In genomic region chr11:116117241-116117640, GRCm38 (mm10) we compare ENCODE assay signal across 12 mouse cellular contexts. TPM values are rescaled to one million over a fixed set of nuclear protein-coding genes. Genes with fewer than 3 reads are reported as not detected.
DNase-seq lines count a peak whose midpoint lies in the region; ATAC-seq and TF ChIP-seq lines count a peak whose summit lies in the region.
"Had no signal": no experiment of that assay in that cellular context is flagged by ENCODE, and none has a peak within 500 bp of the region (broad histone marks: within the 10 kb centered on the region; RNA-seq: fewer than 3 reads in every experiment).

No protein-coding gene starts in this region.

- peaks cover 15% of the 10 kb centered on the region for H3K36me3 ChIP-seq in heart, embryonic 13.5 days
- no peaks in the 10 kb centered on the region for H3K36me3 ChIP-seq in embryonic facial prominence, embryonic 14.5 days (ENCODE audit: control insufficient read depth, insufficient read depth, low read length)
- no peaks in the 10 kb centered on the region for H3K36me3 ChIP-seq in limb, embryonic 14.5 days (ENCODE audit: control insufficient read depth, insufficient read depth, low read length)
- no peaks in the 10 kb centered on the region for H3K36me3 ChIP-seq in lung, postnatal 0 days (ENCODE audit: insufficient read depth, low read length)
- H3K36me3 ChIP-seq: G1E had no signal

- H3K9me3 ChIP-seq in heart, embryonic 13.5 days: 0 out of 2 replicates have a peak, but pooled peaks cover 3% of the 10 kb centered on the region
- H3K9me3 ChIP-seq in embryonic facial prominence, embryonic 14.5 days (ENCODE audit: control insufficient read depth, low read length): 0 out of 2 replicates have a peak, but pooled peaks cover 2% of the 10 kb centered on the region
- no peaks in the 10 kb centered on the region for H3K9me3 ChIP-seq in limb, embryonic 14.5 days (ENCODE audit: control insufficient read depth, low read length)
- no peaks in the 10 kb centered on the region for H3K9me3 ChIP-seq in lung, postnatal 0 days (ENCODE audit: low read length)
- H3K9me3 ChIP-seq: G1E had no signal

- DNase-seq in heart, postnatal 14 days: no peak
- peak; percentile 86 for DNase-seq in NIH3T3 (ENCODE audit: low read depth)
- DNase-seq in embryonic facial prominence, embryonic 14.5 days (ENCODE audit: low spot score): peak; percentile 68
- no peak for DNase-seq in limb, embryonic 14.5 days (ENCODE audit: low spot score)
- no peak for DNase-seq in lung, postnatal 0 days (ENCODE audit: low spot score)
- DNase-seq: adrenal gland, postnatal 10 days had no signal

- ATAC-seq in heart, embryonic 13.5 days (ENCODE audit: extremely low read depth, insufficient number of reproducible peaks, low FRiP score, low TSS enrichment): no peak
- ATAC-seq in embryonic facial prominence, embryonic 14.5 days (ENCODE audit: low read depth): peak; percentile 86
- ATAC-seq in limb, embryonic 14.5 days (ENCODE audit: low FRiP score, low read depth): 0 out of 2 replicates have a peak, but pooled peaks have one; percentile 70
- no peak for ATAC-seq in frontal cortex, adult (ENCODE audit: low TSS enrichment)
- no peak for ATAC-seq in lung, postnatal 0 days

- no peak for TF ChIP-seq CTCF in lung, postnatal 0 days (IDR thresholded peaks at IDR 0.05)

- H3K4me3 ChIP-seq in heart, embryonic 13.5 days: no peak overlapping the region
- H3K4me3 ChIP-seq in embryonic facial prominence, embryonic 14.5 days (ENCODE audit: low read depth, low read length): no peak overlapping the region
- H3K4me3 ChIP-seq in limb, embryonic 14.5 days (replicated peaks; ENCODE audit: low read length): no peak overlapping the region
- H3K4me3 ChIP-seq in lung, postnatal 0 days (ENCODE audit: low read depth, low read length): no peak overlapping the region
- H3K4me3 ChIP-seq: erythroblast, embryonic 14.5 days had no signal

- no peak overlapping the region for H3K9ac ChIP-seq in heart, embryonic 13.5 days
- no peak overlapping the region for H3K9ac ChIP-seq in embryonic facial prominence, embryonic 14.5 days (ENCODE audit: low read depth, low read length)
- no peak overlapping the region for H3K9ac ChIP-seq in limb, embryonic 14.5 days (ENCODE audit: low read depth, low read length, severe bottlenecking)
- no peak overlapping the region for H3K9ac ChIP-seq in lung, postnatal 0 days (replicated peaks; ENCODE audit: low read depth)

- TF ChIP-seq EP300 in lung, postnatal 0 days (IDR thresholded peaks at IDR 0.05): no peak

- H3K4me2 ChIP-seq in heart, embryonic 13.5 days: no peak overlapping the region
- H3K4me2 ChIP-seq in embryonic facial prominence, embryonic 14.5 days (ENCODE audit: low read depth, low read length): no peak overlapping the region
- no peak overlapping the region for H3K4me2 ChIP-seq in limb, embryonic 14.5 days (replicated peaks; ENCODE audit: low read depth, low read length, severe bottlenecking)
- H3K4me2 ChIP-seq in lung, postnatal 0 days (replicated peaks; ENCODE audit: low read depth, low read length): no peak overlapping the region

- no peaks in the 10 kb centered on the region for H3K4me1 ChIP-seq in heart, embryonic 13.5 days
- H3K4me1 ChIP-seq in embryonic facial prominence, embryonic 14.5 days (ENCODE audit: control insufficient read depth, insufficient read depth, low read length): no peaks in the 10 kb centered on the region
- no peaks in the 10 kb centered on the region for H3K4me1 ChIP-seq in limb, embryonic 14.5 days (ENCODE audit: control insufficient read depth, insufficient read depth, low read length)
- H3K4me1 ChIP-seq in lung, postnatal 0 days (ENCODE audit: insufficient read depth, low read depth, low read length): no peaks in the 10 kb centered on the region

- intact Hi-C loops in heart, postnatal 14 days (cut with DNase I): no loop called here

- no peak for TF ChIP-seq POLR2A in limb, embryonic 14.5 days (IDR thresholded peaks at IDR 0.05; ENCODE audit: borderline replicate concordance, extremely low read depth, insufficient read depth, insufficient read length)

- peak overlapping the region; percentile 9; the same call in 1 of the 2 replicates for H3K27ac ChIP-seq in heart, embryonic 13.5 days (replicated peaks)
- peak overlapping the region; percentile 76 for H3K27ac ChIP-seq in embryonic facial prominence, embryonic 14.5 days (replicated peaks; ENCODE audit: low read depth, low read length)
- H3K27ac ChIP-seq in limb, embryonic 14.5 days (replicated peaks; ENCODE audit: low read depth, low read length): peak overlapping the region; percentile 39; the same call in 1 of the 2 replicates
- H3K27ac ChIP-seq in lung, postnatal 0 days (ENCODE audit: low read length): no peak overlapping the region
- H3K27ac ChIP-seq: macrophage had no signal

- no peaks in the 10 kb centered on the region for H3K27me3 ChIP-seq in heart, embryonic 13.5 days (replicated peaks)
- no peaks in the 10 kb centered on the region for H3K27me3 ChIP-seq in embryonic facial prominence, embryonic 14.5 days (replicated peaks; ENCODE audit: control insufficient read depth, insufficient read depth, low read length)
- H3K27me3 ChIP-seq in limb, embryonic 14.5 days (ENCODE audit: control insufficient read depth, insufficient read depth, low read length): no peaks in the 10 kb centered on the region
- H3K27me3 ChIP-seq in lung, postnatal 0 days (replicated peaks; ENCODE audit: insufficient read depth, low read length): no peaks in the 10 kb centered on the region

- WGBS in heart, embryonic 13.5 days: 56% methylated on average over 12 of the region's 12 CpGs
- 29% methylated on average over 12 of the region's 12 CpGs for WGBS in embryonic facial prominence, embryonic 14.5 days
- 31% methylated on average over 12 of the region's 12 CpGs for WGBS in limb, embryonic 14.5 days
- 77% methylated on average over 12 of the region's 12 CpGs for WGBS in lung, postnatal 0 days

RNA-seq across cellular contexts. Expression of gene Trim47, which starts 9.8 kb away (rescaled TPM):
- polyA plus RNA-seq in heart, embryonic 13.5 days (2015; fragmentation: Nextera tagmentation; extraction: Ambion mirVana): 46.1 and 51.1 TPM in 2 replicates
- 10 to 100 TPM; 46.3 to 46.9 TPM for total RNA-seq in heart, postnatal 14 days (2021)
- 25.6 and 29.0 TPM in 2 replicates for polyA plus RNA-seq in embryonic facial prominence, embryonic 14.5 days (2014; fragmentation: Nextera tagmentation; extraction: Ambion mirVana)
- 25.5 and 35.2 TPM in 2 replicates for polyA plus RNA-seq in limb, embryonic 14.5 days (2012; rRNA removed)
- polyA plus RNA-seq in limb, embryonic 14.5 days (2014; fragmentation: Nextera tagmentation; extraction: Ambion mirVana): 25.1 and 28.5 TPM in 2 replicates
- 26.3 and 28.8 TPM in 2 replicates for polyA plus RNA-seq in lung, postnatal 0 days (2015; fragmentation: Nextera tagmentation; extraction: Ambion mirVana)
- total RNA-seq: monocyte, adult 5-6 weeks had no signal
- polyA plus RNA-seq: G1E had no signal

RNA-seq across cellular contexts. Expression of gene Trim65, which starts 13.7 kb away (rescaled TPM):
- 4.2 and 4.3 TPM in 2 replicates for polyA plus RNA-seq in heart, embryonic 13.5 days (2015; fragmentation: Nextera tagmentation; extraction: Ambion mirVana)
- 1 to 10 TPM; 7.3 to 8.2 TPM for total RNA-seq in heart, postnatal 14 days (2021)
- 2.9 and 3.2 TPM in 2 replicates for polyA plus RNA-seq in embryonic facial prominence, embryonic 14.5 days (2014; fragmentation: Nextera tagmentation; extraction: Ambion mirVana)
- polyA plus RNA-seq in limb, embryonic 14.5 days (2012; rRNA removed): 4.9 and 6.2 TPM in 2 replicates
- 3.1 and 4.1 TPM in 2 replicates for polyA plus RNA-seq in limb, embryonic 14.5 days (2014; fragmentation: Nextera tagmentation; extraction: Ambion mirVana)
- polyA plus RNA-seq in lung, postnatal 0 days (2015; fragmentation: Nextera tagmentation; extraction: Ambion mirVana): 3.9 TPM in 2 replicates
- polyA plus RNA-seq: G1E had no signal

RNA-seq across cellular contexts. Expression of gene Mrpl38, which starts 21.4 kb away (rescaled TPM):
- polyA plus RNA-seq in heart, embryonic 13.5 days (2015; fragmentation: Nextera tagmentation; extraction: Ambion mirVana): 82.4 and 92.2 TPM in 2 replicates
- total RNA-seq in heart, postnatal 14 days (2021): 10 to 100 TPM; 55.5 to 56.3 TPM
- 76.4 and 81.3 TPM in 2 replicates for polyA plus RNA-seq in embryonic facial prominence, embryonic 14.5 days (2014; fragmentation: Nextera tagmentation; extraction: Ambion mirVana)
- polyA plus RNA-seq in limb, embryonic 14.5 days (2012; rRNA removed): 52.6 and 56.4 TPM in 2 replicates
- polyA plus RNA-seq in limb, embryonic 14.5 days (2014; fragmentation: Nextera tagmentation; extraction: Ambion mirVana): 85.8 and 86.5 TPM in 2 replicates
- 44.1 and 45.9 TPM in 2 replicates for polyA plus RNA-seq in lung, postnatal 0 days (2015; fragmentation: Nextera tagmentation; extraction: Ambion mirVana)

RNA-seq across cellular contexts. Expression of gene Wbp2, which starts 30.4 kb away (rescaled TPM):
- polyA plus RNA-seq in heart, embryonic 13.5 days (2015; fragmentation: Nextera tagmentation; extraction: Ambion mirVana): 134 and 138 TPM in 2 replicates
- 10 to 100 TPM; 83.6 to 89.5 TPM for total RNA-seq in heart, postnatal 14 days (2021)
- 69.0 and 74.9 TPM in 2 replicates for polyA plus RNA-seq in embryonic facial prominence, embryonic 14.5 days (2014; fragmentation: Nextera tagmentation; extraction: Ambion mirVana)
- polyA plus RNA-seq in limb, embryonic 14.5 days (2012; rRNA removed): 58.6 and 76.2 TPM in 2 replicates
- 56.8 and 57.7 TPM in 2 replicates for polyA plus RNA-seq in limb, embryonic 14.5 days (2014; fragmentation: Nextera tagmentation; extraction: Ambion mirVana)
- 84.8 and 108 TPM in 2 replicates for polyA plus RNA-seq in lung, postnatal 0 days (2015; fragmentation: Nextera tagmentation; extraction: Ambion mirVana)

RNA-seq across cellular contexts. Expression of gene Unc13d, which starts 39.5 kb away (rescaled TPM):
- polyA plus RNA-seq in heart, embryonic 13.5 days (2015; fragmentation: Nextera tagmentation; extraction: Ambion mirVana): 1.5 and 2.3 TPM in 2 replicates
- total RNA-seq in heart, postnatal 14 days (2021): 1 to 10 TPM in 1 of 2 experiments, under 1 TPM in 1; 0.81 to 1.7 TPM
- 2.0 and 2.6 TPM in 2 replicates for polyA plus RNA-seq in embryonic facial prominence, embryonic 14.5 days (2014; fragmentation: Nextera tagmentation; extraction: Ambion mirVana)
- 4.1 and 4.3 TPM in 2 replicates for polyA plus RNA-seq in limb, embryonic 14.5 days (2012; rRNA removed)
- polyA plus RNA-seq in limb, embryonic 14.5 days (2014; fragmentation: Nextera tagmentation; extraction: Ambion mirVana): 3.4 and 3.8 TPM in 2 replicates
- polyA plus RNA-seq in lung, postnatal 0 days (2015; fragmentation: Nextera tagmentation; extraction: Ambion mirVana): 14.9 and 25.3 TPM in 2 replicates

Comparison
In these comparisons a context has a peak if more than half of its experiments do, and no peak if none do; other contexts are left out.
1. ATAC-seq: peak in embryonic facial prominence, embryonic 14.5 days (single experiment) and limb, embryonic 14.5 days (single experiment); none in heart, embryonic 13.5 days (single experiment), frontal cortex, adult (single experiment) and lung, postnatal 0 days (single experiment).
2. DNase-seq: peak in NIH3T3 (single experiment) and embryonic facial prominence, embryonic 14.5 days (single experiment); none in heart, postnatal 14 days (0 of 2), limb, embryonic 14.5 days (single experiment) and lung, postnatal 0 days (single experiment).